Comparison of ENCODE assay signal across 25 mouse cellular contexts in the genomic region with DNA sequence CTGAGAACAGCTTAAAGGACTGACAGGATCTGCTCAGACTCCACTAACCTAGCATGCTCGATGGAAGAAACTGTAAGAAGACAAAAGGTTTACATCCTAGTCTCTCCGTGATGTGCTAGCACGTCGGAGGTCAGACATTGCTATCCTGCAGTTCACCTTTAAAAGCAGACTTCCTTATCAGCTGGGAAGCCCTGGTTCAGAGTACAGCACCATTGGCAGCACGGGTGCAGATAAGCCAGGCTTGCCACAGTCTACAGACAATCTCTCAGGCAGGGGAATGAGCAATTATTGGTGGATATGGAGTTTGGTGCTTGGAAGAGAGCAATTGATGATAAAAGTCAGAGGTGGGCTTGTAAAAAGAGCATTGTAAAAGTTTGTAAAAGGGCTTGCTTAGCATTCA. TPM values are rescaled to one million over a fixed set of nuclear protein-coding genes. Genes with fewer than 3 reads are reported as not detected.
A peak's percentile ranks its signal among the peaks of the same experiment; 100 is the strongest.
DNase-seq lines count a peak whose midpoint lies in the region; ATAC-seq and TF ChIP-seq lines count a peak whose summit lies in the region.
"Had no signal": no experiment of that assay in that cellular context is flagged by ENCODE, and none has a peak within 500 bp of the region (broad histone marks: within the 10 kb centered on the region; RNA-seq: fewer than 3 reads in every experiment).

No protein-coding gene starts in this region.

- H3K27me3 ChIP-seq in MEL (ENCODE audit: control insufficient read depth in 1 of 2, insufficient read depth in 2 of 2, low read length in 2 of 2): peaks cover 0 to 8% of the 10 kb centered on the region in 2 experiments; a peak in 3 of 4 replicates
- no peaks in the 10 kb centered on the region for H3K27me3 ChIP-seq in liver, embryonic 11.5 days (replicated peaks; ENCODE audit: control insufficient read depth, insufficient read depth, low read length)
- no peaks in the 10 kb centered on the region for H3K27me3 ChIP-seq in liver, postnatal 0 days (ENCODE audit: insufficient read depth, low read length)
- H3K27me3 ChIP-seq: embryonic facial prominence, embryonic 12.5 days; forebrain, embryonic 13.5 days; heart, embryonic 15.5 days; hindbrain, embryonic 15.5 days; kidney, embryonic 15.5 days; lung, embryonic 15.5 days had no signal

- no peak overlapping the region for H3K27ac ChIP-seq in MEL (ENCODE audit: control insufficient read depth, low read depth, low read length)
- no peak overlapping the region for H3K27ac ChIP-seq in liver, embryonic 11.5 days (ENCODE audit: low read depth, low read length)
- no peak overlapping the region for H3K27ac ChIP-seq in liver, postnatal 0 days (ENCODE audit: low read depth)
- H3K27ac ChIP-seq: embryonic facial prominence, embryonic 12.5 days; forebrain, embryonic 13.5 days; gastrocnemius, adult 2 months; heart, embryonic 15.5 days; hindbrain, embryonic 15.5 days; kidney, embryonic 15.5 days; lung, embryonic 15.5 days; midbrain, embryonic 10.5 days; neural tube, embryonic 15.5 days had no signal

- TF ChIP-seq CTCF in MEL (IDR thresholded peaks at IDR 0.05 in 2 of 3, conservative IDR thresholded peaks at IDR 0.05 in 1 of 3; ENCODE audit: control insufficient read depth in 1 of 3, insufficient read depth in 1 of 3, low read depth in 2 of 3, low read length in 3 of 3, poor library complexity in 1 of 3, severe bottlenecking in 1 of 3): no peak
- no peak for TF ChIP-seq CTCF in liver, postnatal 0 days (IDR thresholded peaks at IDR 0.05; ENCODE audit: low read depth)

- TF ChIP-seq RAD21 in MEL (IDR thresholded peaks at IDR 0.05; ENCODE audit: low read depth, low read length): no peak

- no peak overlapping the region for H3K4me2 ChIP-seq in liver, embryonic 11.5 days
- H3K4me2 ChIP-seq in liver, postnatal 0 days (ENCODE audit: low read depth, low read length): no peak overlapping the region
- H3K4me2 ChIP-seq: embryonic facial prominence, embryonic 12.5 days; forebrain, embryonic 13.5 days; heart, embryonic 15.5 days; hindbrain, embryonic 15.5 days; kidney, embryonic 15.5 days; lung, embryonic 15.5 days; neural tube, embryonic 15.5 days had no signal

- no peak for TF ChIP-seq POLR2A in MEL (IDR thresholded peaks at IDR 0.05; ENCODE audit: control insufficient read depth in 1 of 2, insufficient read depth in 1 of 2, low read depth in 1 of 2, low read length in 2 of 2, poor library complexity in 1 of 2)

- no peak overlapping the region for H3K9ac ChIP-seq in MEL (ENCODE audit: control insufficient read depth, low read depth, low read length, poor library complexity, severe bottlenecking)
- H3K9ac ChIP-seq in liver, embryonic 11.5 days (ENCODE audit: low read depth, low read length): no peak overlapping the region
- H3K9ac ChIP-seq in liver, postnatal 0 days (replicated peaks): no peak overlapping the region
- H3K9ac ChIP-seq: embryonic facial prominence, embryonic 12.5 days; forebrain, embryonic 13.5 days; heart, embryonic 15.5 days; hindbrain, embryonic 15.5 days; kidney, embryonic 15.5 days; lung, embryonic 15.5 days; neural tube, embryonic 15.5 days had no signal

- 32% methylated on average over 5 of the region's 5 CpGs for WGBS in liver, embryonic 11.5 days
- 36% methylated on average over 5 of the region's 5 CpGs for WGBS in liver, postnatal 0 days (ENCODE audit: insufficient replicate concordance)

- DNase-seq in MEL (ENCODE audit: low read depth, low spot score): peak; percentile 57
- DNase-seq in liver, embryonic 11.5 days (ENCODE audit: low spot score): no peak
- DNase-seq in liver, postnatal 0 days: no peak
- DNase-seq in heart, postnatal 4 days: no peak
- no peak for DNase-seq in gastrocnemius, adult 18-20 months (ENCODE audit: low spot score)
- no peak for DNase-seq in left cerebral cortex, postnatal 25 days (ENCODE audit: low spot score in 2 of 2)
- no peak for DNase-seq in kidney, adult 8-10 months
- DNase-seq: cerebellum, postnatal 10 days; gastrocnemius, adult 2 months; heart, postnatal 36 days; kidney, postnatal 4 days; layer of hippocampus, adult 9-11 months; lung, postnatal 4 days; right cerebral cortex, adult 18-20 months; right cerebral cortex, postnatal 4 days had no signal

- ATAC-seq in erythroblast, adult 5-6 weeks (replicated peaks; ENCODE audit: low FRiP score, poor library complexity, severe bottlenecking): peak; percentile 57; the same call in 1 of the 2 replicates
- ATAC-seq in liver, embryonic 11.5 days (replicated peaks; ENCODE audit: low FRiP score): peak; percentile 92
- peak; percentile 69 for ATAC-seq in liver, postnatal 0 days
- ATAC-seq: forebrain, embryonic 13.5 days had no signal

- no peak overlapping the region for H3K4me3 ChIP-seq in MEL (ENCODE audit: control insufficient read depth in 1 of 2, insufficient read depth in 1 of 2, low read depth in 2 of 2, low read length in 2 of 2)
- H3K4me3 ChIP-seq in liver, embryonic 11.5 days (ENCODE audit: low read depth, low read length): no peak overlapping the region
- no peak overlapping the region for H3K4me3 ChIP-seq in liver, postnatal 0 days (ENCODE audit: low read depth, low read length)
- H3K4me3 ChIP-seq: embryonic facial prominence, embryonic 12.5 days; erythroblast, embryonic 14.5 days; forebrain, embryonic 13.5 days; gastrocnemius, adult 2 months; heart, embryonic 15.5 days; hindbrain, embryonic 15.5 days; kidney, embryonic 15.5 days; lung, embryonic 15.5 days; midbrain, embryonic 10.5 days; neural tube, embryonic 15.5 days had no signal

- intact Hi-C loops in left cerebral cortex, postnatal 25 days (cut with DNase I): no loop called here

- no peaks in the 10 kb centered on the region for H3K79me2 ChIP-seq in MEL (ENCODE audit: control insufficient read depth, insufficient read depth, low read length, poor library complexity)

- H3K9me3 ChIP-seq in MEL (replicated peaks; ENCODE audit: insufficient read depth, low read length): no peaks in the 10 kb centered on the region
- no peaks in the 10 kb centered on the region for H3K9me3 ChIP-seq in liver, embryonic 11.5 days (ENCODE audit: control insufficient read depth, low read length)
- H3K9me3 ChIP-seq in liver, postnatal 0 days (ENCODE audit: low read length): no peaks in the 10 kb centered on the region
- H3K9me3 ChIP-seq: embryonic facial prominence, embryonic 12.5 days; forebrain, embryonic 13.5 days; heart, embryonic 15.5 days; hindbrain, embryonic 15.5 days; kidney, embryonic 15.5 days; lung, embryonic 15.5 days; midbrain, embryonic 10.5 days; neural tube, embryonic 15.5 days had no signal

- TF ChIP-seq EP300 in MEL (IDR thresholded peaks at IDR 0.05; ENCODE audit: low read depth in 1 of 2, low read length in 2 of 2): peak; percentile 47 to 57; a peak in 3 of 4 replicates
- peak; percentile 71 for TF ChIP-seq EP300 in liver, postnatal 0 days (IDR thresholded peaks at IDR 0.05; ENCODE audit: low read depth)

- 0 out of 4 replicates have a peak, but pooled peaks cover 0 to 6% of the 10 kb centered on the region in 2 experiments for H3K4me1 ChIP-seq in MEL (ENCODE audit: control insufficient read depth in 1 of 2, insufficient read depth in 2 of 2, low read length in 2 of 2)
- H3K4me1 ChIP-seq in liver, embryonic 11.5 days (replicated peaks; ENCODE audit: control insufficient read depth, insufficient read depth, low read length): peaks cover 7% of the 10 kb centered on the region
- peaks cover 10% of the 10 kb centered on the region; the same call in 1 of the 2 replicates for H3K4me1 ChIP-seq in liver, postnatal 0 days (ENCODE audit: insufficient read depth)
- H3K4me1 ChIP-seq: embryonic facial prominence, embryonic 12.5 days; forebrain, embryonic 13.5 days; hindbrain, embryonic 15.5 days; kidney, embryonic 15.5 days; neural tube, embryonic 15.5 days had no signal

- H3K36me3 ChIP-seq in MEL (ENCODE audit: control insufficient read depth in 1 of 2, insufficient read depth in 2 of 2, low read length in 2 of 2): no peaks in the 10 kb centered on the region
- no peaks in the 10 kb centered on the region for H3K36me3 ChIP-seq in liver, embryonic 11.5 days (ENCODE audit: control insufficient read depth, insufficient read depth, low read length)
- H3K36me3 ChIP-seq in liver, postnatal 0 days (replicated peaks; ENCODE audit: insufficient read depth, low read length): no peaks in the 10 kb centered on the region
- H3K36me3 ChIP-seq: embryonic facial prominence, embryonic 12.5 days; heart, embryonic 15.5 days; hindbrain, embryonic 15.5 days; kidney, embryonic 15.5 days; lung, embryonic 15.5 days; midbrain, embryonic 10.5 days; neural tube, embryonic 15.5 days had no signal

TF ChIP-seq in MEL, 35 proteins besides CTCF, POLR2A, EP300 and RAD21 (continues in another document):
- TF ChIP-seq POLR2AphosphoS5 (IDR thresholded peaks at IDR 0.05; ENCODE audit: borderline replicate concordance, low read depth, low read length) (no peak), MYB (IDR thresholded peaks at IDR 0.05; ENCODE audit: low read depth, low read length) (no peak), ZKSCAN1 (IDR thresholded peaks at IDR 0.05; ENCODE audit: low read depth, low read length) (no peak), CHD2 (IDR thresholded peaks at IDR 0.05; ENCODE audit: low read length) (no peak), ZMIZ1 (IDR thresholded peaks at IDR 0.05; ENCODE audit: low read depth, low read length) (no peak), TBP (IDR thresholded peaks at IDR 0.05; ENCODE audit: low read depth, low read length) (no peak)

RNA-seq across cellular contexts. Expression of a gene that starts 17.0 kb away (rescaled TPM):
- 48.6 and 51.8 TPM in 2 replicates for total RNA-seq in MEL (2012; rRNA removed)
- polyA plus RNA-seq in MEL (2012; ENCODE audit: insufficient read depth in 1 of 2, insufficient read length in 2 of 2, low read depth in 1 of 2, low replicate concordance in 2 of 2, missing spikeins in 1 of 2): 10 to 100 TPM in 1 of 2 experiments, not detected in 1; 71.5 TPM
- 38.0 and 41.0 TPM in 2 replicates for total RNA-seq in erythroblast, adult 5-6 weeks (2015; ENCODE audit: low replicate concordance)
- total RNA-seq in erythroblast, adult 5-6 weeks (2017; ENCODE audit: low replicate concordance): 21.0 and 22.2 TPM in 2 replicates
- 89.8 and 90.1 TPM in 2 replicates for polyA plus RNA-seq in liver, embryonic 11.5 days (2014; fragmentation: Nextera tagmentation; extraction: Ambion mirVana)
- polyA plus RNA-seq in liver, postnatal 0 days (2015; fragmentation: Nextera tagmentation; extraction: Ambion mirVana): 33.7 and 35.3 TPM in 2 replicates
- 10 to 100 TPM; 95.4 to 99.6 TPM for total RNA-seq in heart, postnatal 4 days (2021)
- 10 to 100 TPM; 42.0 to 49.6 TPM for total RNA-seq in gastrocnemius, adult 18-20 months (2021)
- 10 to 100 TPM; 85.1 to 95.6 TPM for total RNA-seq in left cerebral cortex, postnatal 25 days (2021)

RNA-seq across cellular contexts. Expression of a gene that starts 57.9 kb away (rescaled TPM):
- not detected in 2 replicates for total RNA-seq in MEL (2012; rRNA removed)
- polyA plus RNA-seq in MEL (2012; ENCODE audit: insufficient read depth in 1 of 2, insufficient read length in 2 of 2, low read depth in 1 of 2, low replicate concordance in 2 of 2, missing spikeins in 1 of 2): not detected
- not detected in 2 replicates for total RNA-seq in erythroblast, adult 5-6 weeks (2015; ENCODE audit: low replicate concordance)
- not detected in 2 replicates for total RNA-seq in erythroblast, adult 5-6 weeks (2017; ENCODE audit: low replicate concordance)
- polyA plus RNA-seq in liver, embryonic 11.5 days (2014; fragmentation: Nextera tagmentation; extraction: Ambion mirVana): 0.47 and 1.0 TPM in 2 replicates
- 0.21 and 0.53 TPM in 2 replicates for polyA plus RNA-seq in liver, postnatal 0 days (2015; fragmentation: Nextera tagmentation; extraction: Ambion mirVana)
- total RNA-seq in heart, postnatal 4 days (2021): 1 to 10 TPM in 1 of 2 experiments, under 1 TPM in 1; 0.83 to 1.5 TPM
- total RNA-seq in gastrocnemius, adult 18-20 months (2021): under 1 TPM; 0.17 to 0.30 TPM
- total RNA-seq in left cerebral cortex, postnatal 25 days (2021): 1 to 10 TPM; 4.8 to 6.9 TPM
- polyA plus RNA-seq: erythroblast, embryonic 14.5 days had no signal
